Mouse (Mus musculus) kidney, adult 11 months (tissue): ENCODE results near the gene Gck.
"Not testable (repeated sequence)": the region's sequence is repeated elsewhere in the genome, so short reads cannot be mapped to it uniquely, and the experiment has no call there.

Source experiments
- DNase-seq: peaks from one replicate; pipeline ENCODE4 v3.0.0; 2022

Gck gene

GRCm38 (mm10) chr11:5954435-5954834, 4.6 kb upstream of the Gck start:
- DNase-seq, result no peak

- DNase-seq, result no peak
These were observed 3.4 kb upstream of the Gck start for GRCm38 (mm10) chr11:5953130-5953765.

GRCm38 (mm10) chr11:5952501-5952900, 2.6 kb upstream of the Gck start:
- peak; percentile 35 for DNase-seq

GRCm38 (mm10) chr11:5948546-5949250, 1.2 kb downstream of the Gck start:
- no peak for DNase-seq

- DNase-seq, result no peak
These were observed 2.1 kb downstream of the Gck start for GRCm38 (mm10) chr11:5947796-5948195.

- DNase-seq, result no peak
These were observed 4.8 kb downstream of the Gck start for GRCm38 (mm10) chr11:5945096-5945495.

GRCm38 (mm10) chr11:5942966-5943365, 6.9 kb downstream of the Gck start:
- DNase-seq, result no peak

- not testable (repeated sequence) for DNase-seq
These were observed 15.3 kb downstream of the Gck start for GRCm38 (mm10) chr11:5934531-5934930.

- not testable (repeated sequence) for DNase-seq
These were observed 17.9 kb downstream of the Gck start for GRCm38 (mm10) chr11:5931947-5932346.

GRCm38 (mm10) chr11:5930578-5930977, 19.3 kb downstream of the Gck start:
- no peak for DNase-seq

- DNase-seq, result no peak
These were observed 23.1 kb downstream of the Gck start for GRCm38 (mm10) chr11:5926696-5927220.

- DNase-seq, result no peak
These were observed 25.2 kb downstream of the Gck start for GRCm38 (mm10) chr11:5924699-5925098.

GRCm38 (mm10) chr11:5920323-5920960, 29.4 kb downstream of the Gck start:
- DNase-seq, result no peak

GRCm38 (mm10) chr11:5919606-5920005, 30.3 kb downstream of the Gck start:
- DNase-seq, result no peak

- no peak for DNase-seq
These were observed 31.8 kb downstream of the Gck start for GRCm38 (mm10) chr11:5918111-5918510.

GRCm38 (mm10) chr11:5916178-5916548, 33.7 kb downstream of the Gck start:
- DNase-seq, result no peak

GRCm38 (mm10) chr11:5915429-5916177, 34.3 kb downstream of the Gck start:
- no peak for DNase-seq

- no peak for DNase-seq
These were observed 34.9 kb downstream of the Gck start for GRCm38 (mm10) chr11:5914940-5915339.

GRCm38 (mm10) chr11:5913936-5914335, 35.9 kb downstream of the Gck start:
- DNase-seq, result no peak

GRCm38 (mm10) chr11:5913256-5913655, 36.6 kb downstream of the Gck start:
- no peak for DNase-seq

- peak; percentile 17 for DNase-seq
These were observed 37.2 kb downstream of the Gck start for GRCm38 (mm10) chr11:5912635-5913034.

GRCm38 (mm10) chr11:5908642-5909041, 41.2 kb downstream of the Gck start:
- no peak for DNase-seq

- DNase-seq, result no peak
These were observed 42.8 kb downstream of the Gck start for GRCm38 (mm10) chr11:5907096-5907495.
